Mouse (Mus musculus): Measurements from ENCODE around the gene Klhl2.

Klhl2 gene

DNA sequence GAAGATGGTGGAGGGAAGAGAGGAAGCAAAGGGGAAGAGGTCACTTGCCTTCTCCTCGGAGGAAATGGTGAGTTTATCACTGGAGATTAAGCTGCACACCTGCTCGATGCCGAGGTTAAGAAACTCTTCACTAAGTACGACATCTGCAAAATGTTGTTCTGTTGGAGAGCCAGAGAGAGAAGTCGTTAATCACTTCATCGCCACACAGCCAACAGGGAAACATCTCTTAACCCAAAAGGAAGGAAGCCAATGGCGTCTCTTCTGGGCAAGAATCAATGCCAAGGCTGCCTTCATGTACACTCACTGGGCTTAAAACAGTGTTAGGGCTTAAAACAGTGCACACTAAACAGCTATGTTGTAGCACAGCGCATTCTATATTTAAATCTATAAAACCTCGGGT is 85.7 kb downstream of the Klhl2 start:
- no peak for DNase-seq

DNA sequence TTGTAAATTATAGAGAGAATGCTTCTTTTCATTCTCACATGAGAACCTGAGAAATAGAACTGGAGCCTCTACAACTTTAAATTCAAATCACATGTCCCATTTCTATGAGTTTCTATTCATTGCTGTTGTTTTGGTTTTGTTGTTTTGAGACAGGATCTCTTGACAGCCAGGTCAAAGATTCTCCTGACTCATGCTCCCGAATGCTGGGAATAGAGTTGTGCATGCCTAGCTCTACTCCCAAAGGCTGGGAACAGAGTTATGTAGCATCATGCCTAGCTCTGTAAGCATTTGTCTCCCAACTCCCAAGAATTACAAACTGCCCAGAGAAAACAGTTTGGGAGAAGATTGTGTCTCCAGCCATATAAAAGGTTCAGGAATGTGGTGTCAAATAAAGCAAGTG is 87.1 kb downstream of the Klhl2 start:
- DNase-seq: no peak

DNA sequence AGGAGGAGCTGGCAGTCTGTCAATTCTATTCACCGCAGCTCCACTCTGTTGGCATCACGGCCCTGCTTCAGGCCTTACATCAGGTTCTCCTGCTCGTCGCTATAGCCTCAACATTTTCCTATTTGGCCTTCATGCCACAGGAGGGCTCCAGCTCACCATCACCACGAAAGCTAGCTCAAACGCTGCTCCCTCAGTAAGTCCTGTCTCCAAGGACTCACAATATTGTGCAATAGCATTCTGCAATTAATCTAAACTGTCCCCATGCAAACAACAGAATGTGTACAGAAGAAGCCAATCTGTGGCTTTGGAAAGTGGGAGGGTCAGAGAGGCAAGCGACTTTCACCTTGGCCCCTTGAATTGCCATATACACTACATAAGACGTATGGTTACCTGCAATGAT is 88.4 kb downstream of the Klhl2 start:
- peak; percentile 23 for DNase-seq

GRCm38 (mm10) chr8:64757956-64758355 is 91.9 kb downstream of the Klhl2 start:
- DNase-seq: no peak

DNA sequence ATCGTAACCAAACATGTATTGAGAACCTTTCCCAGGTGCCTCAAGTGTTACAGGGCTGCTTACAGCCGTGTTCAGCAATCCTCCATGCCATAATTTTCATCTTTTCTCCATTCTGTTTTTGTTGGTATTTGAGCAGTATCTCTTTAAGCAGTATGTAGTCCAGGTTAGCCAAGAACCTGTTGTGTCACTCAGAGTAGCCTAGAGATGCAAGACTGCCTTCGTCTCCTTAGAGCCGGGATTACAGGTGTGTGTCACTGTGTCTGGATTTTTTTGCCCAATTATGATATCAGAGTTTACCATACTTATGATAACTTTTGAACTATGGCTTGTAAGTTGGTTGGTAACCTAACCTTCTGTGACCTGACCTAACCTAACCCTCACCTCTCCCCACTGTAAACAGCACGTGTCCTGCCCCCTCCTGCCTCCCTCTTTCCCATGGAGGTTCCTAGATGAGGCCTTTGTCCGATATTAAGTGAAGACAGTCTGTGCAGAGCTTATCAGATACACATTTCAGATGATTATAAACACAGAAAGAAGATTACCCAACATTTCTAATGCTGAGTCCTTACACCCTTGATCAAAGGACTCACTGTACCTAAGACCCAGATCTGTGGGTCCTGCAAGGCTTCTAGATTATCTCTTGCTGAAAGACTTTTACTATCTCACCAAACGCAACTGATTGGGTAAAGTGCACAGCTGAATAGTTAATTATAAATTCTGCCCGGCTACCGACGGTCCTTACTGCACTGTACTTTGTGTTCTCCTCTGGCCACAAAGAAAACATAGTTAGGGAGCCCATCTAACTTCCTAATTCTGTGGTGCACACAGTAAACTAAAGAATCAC is 103.4 kb downstream of the Klhl2 start:
- DNase-seq: no peak

GRCm38 (mm10) chr8:64740547-64741211 is 109.1 kb downstream of the Klhl2 start:
- DNase-seq: no peak

DNA sequence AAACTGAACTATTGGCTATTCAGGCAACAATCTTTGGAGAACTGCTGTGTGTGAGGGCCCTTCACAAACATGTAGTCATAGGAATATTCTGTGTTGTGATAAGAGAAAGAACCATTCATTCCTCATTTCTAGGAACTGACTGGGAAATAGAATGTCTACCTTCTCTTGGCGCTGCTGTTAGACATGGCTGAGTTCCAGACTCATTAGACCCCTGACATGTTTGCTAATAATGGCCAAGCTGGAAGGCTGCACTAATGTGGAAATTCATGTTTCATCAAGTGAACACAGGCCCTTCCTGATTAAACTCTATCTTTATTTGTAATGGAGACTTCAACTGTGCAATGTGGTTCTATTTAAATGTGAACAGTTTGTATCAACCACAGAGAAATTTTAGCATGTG is 110.9 kb downstream of the Klhl2 start:
- DNase-seq: no peak

- DNase-seq: no peak
Observed at GRCm38 (mm10) chr8:64736767-64737323, 113.0 kb downstream of the Klhl2 start.

GRCm38 (mm10) chr8:64735161-64735560 is 114.7 kb downstream of the Klhl2 start:
- no peak for DNase-seq

GRCm38 (mm10) chr8:64733271-64733943 is 116.4 kb downstream of the Klhl2 start, which contains the start of gene Msmo1:
TSS of gene Msmo1 (minus strand) at chr8:64733792.
- peak; percentile 98 for DNase-seq

- no peak for DNase-seq
Observed at GRCm38 (mm10) chr8:64732596-64732995, 117.2 kb downstream of the Klhl2 start.

- no peak for DNase-seq
Observed at GRCm38 (mm10) chr8:64728156-64728555, 121.7 kb downstream of the Klhl2 start.

GRCm38 (mm10) chr8:64726190-64726695 is 123.6 kb downstream of the Klhl2 start:
- DNase-seq: no peak

DNA sequence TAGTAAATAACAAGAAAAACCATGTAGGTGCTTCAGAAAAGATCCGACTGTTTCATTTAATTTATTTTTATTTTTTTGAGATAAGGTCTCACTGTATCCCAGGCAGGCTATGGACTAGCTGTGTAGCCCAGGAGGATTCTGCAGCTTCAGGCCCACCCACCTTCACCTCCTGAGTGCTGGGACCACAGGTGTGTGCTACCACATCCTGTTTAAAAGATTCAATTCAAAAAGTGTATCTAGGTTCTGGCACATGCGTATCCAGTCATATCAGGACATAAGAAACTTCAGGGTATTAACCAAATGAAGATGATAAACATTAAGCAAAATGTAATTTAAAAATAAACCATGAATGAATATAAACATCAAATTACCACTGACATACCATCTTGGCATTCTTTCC is 126.6 kb downstream of the Klhl2 start:
- no peak for DNase-seq

DNA sequence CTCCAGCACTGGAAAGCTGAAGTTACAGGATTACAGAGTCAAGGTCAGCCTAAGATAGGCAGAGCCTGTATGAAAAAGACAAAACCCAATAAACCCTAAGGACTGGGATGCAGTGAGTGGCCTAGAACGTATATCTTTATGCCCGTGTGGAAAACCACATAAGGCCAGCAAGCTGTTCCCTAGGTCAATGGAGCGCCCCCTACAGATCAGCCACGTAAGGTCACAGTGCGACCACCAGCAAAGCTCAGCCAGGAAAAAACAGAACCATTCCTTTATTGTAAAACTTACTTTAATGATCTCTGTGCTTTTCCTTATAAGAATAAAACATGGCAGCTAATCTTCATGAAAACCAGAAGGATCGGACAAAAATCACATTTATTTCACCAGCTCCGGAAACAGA is 131.9 kb downstream of the Klhl2 start:
- DNase-seq: no peak

- DNase-seq: no peak
Observed at GRCm38 (mm10) chr8:64712499-64712898, 137.3 kb downstream of the Klhl2 start.

DNA sequence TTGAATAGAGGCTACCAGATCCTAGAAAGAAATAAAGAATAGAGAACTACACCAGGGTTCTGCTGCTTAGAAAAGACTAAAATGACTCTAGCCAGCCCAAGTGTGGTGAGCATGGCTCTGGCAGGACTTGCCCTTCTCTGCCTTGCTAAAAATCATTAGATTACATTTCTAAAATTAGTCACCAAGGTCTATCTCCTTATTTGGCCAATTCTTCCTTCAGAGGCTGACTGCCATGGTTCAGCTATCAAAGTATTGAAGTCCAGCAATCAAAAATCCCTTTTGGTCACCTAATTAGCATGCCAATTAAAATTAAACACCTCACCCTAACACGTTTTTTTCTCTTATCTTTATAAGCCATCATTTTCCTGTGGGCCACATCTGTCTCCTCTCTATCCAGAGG is 138.3 kb downstream of the Klhl2 start:
- DNase-seq: no peak

DNA sequence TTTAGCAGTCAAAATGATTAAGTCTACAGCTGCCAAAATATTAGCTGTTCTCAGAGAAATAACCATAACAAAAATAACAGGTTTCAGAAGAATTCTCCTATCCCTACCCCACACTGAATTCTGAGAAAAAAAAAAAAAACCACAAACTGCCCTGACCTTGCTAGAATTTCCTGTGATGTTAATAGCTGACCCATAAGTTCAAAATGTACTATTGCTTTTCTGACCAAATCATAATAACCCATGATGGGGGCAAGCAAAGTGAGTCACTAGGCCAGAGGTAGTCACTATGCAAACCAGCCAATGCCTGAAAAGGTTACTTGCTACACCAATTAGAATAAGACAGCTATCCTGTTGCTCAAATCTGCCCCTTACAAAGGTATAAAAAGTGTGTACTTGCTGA is 142.3 kb downstream of the Klhl2 start:
- no peak for DNase-seq

- DNase-seq: no peak
Observed at GRCm38 (mm10) chr8:64703191-64703590, 146.6 kb downstream of the Klhl2 start.

DNA sequence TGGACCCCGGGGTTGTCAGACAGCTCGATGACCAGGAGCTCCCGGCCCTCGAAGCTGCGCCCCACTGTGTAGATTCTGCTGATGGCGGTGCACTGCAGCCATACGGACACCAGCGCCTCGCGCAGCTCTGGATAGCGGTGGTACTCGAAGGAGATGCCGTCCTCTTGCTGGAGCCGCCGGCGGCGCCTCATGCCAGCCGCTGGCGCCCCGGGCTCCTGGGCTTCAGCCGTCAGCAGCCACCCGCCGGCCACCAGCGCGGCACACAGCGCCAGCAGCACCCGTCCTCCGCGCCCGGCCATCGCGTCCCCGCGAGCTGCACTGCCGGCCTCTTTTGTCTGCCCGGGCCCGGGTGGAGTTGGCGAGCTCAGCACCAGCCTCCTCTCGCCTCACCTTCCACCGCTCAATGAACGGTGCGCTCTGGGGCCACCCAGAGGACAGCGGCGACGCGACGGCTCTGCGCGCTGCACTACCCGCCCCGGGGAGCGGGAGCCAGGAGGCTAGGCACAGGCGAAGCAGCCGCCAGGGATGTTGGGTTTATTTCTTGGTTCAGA is 157.1 kb downstream of the Klhl2 start, which contains the start of gene Cpe:
Gene Cpe, minus strand, starts transcription at position 404 of the 551 bp plus-strand sequence.
- peak; percentile 59 for DNase-seq

- DNase-seq: no peak
Observed at GRCm38 (mm10) chr8:64691591-64692401, 158.0 kb downstream of the Klhl2 start.

DNA sequence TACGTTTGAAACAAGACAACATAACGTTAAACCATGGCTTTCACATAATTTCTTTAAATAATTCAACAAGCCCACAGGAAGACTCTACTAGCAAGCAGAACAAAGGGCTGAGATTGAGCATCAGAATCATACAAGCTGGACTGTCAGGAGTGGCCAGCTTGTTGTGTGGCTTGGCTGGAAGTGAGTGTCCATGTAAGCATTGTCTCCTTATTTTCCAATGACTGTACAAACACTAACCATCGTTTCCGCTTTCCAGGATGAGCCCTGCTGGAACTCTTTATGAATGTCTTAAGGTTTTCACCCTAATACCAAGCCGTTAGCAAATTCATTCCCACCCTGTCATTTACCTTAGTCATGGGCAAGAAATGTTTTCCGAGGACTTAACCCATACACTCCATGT is 159.0 kb downstream of the Klhl2 start:
- DNase-seq: no peak
